Mouse (Mus musculus): ENCODE measurements around the gene Jph2.

- TF ChIP-seq POLR2A (IDR thresholded peaks at IDR 0.05; ENCODE audit: insufficient read depth, low read depth, low read length), result no peak
- no peak for TF ChIP-seq CTCF (IDR thresholded peaks at IDR 0.05)
- no peak for TF ChIP-seq EP300 (IDR thresholded peaks at IDR 0.05; ENCODE audit: insufficient read depth, low read depth, low read length)
These were observed 14.0 kb upstream of the Jph2 start for GRCm38 (mm10) chr2:163411840-163412239.

All from heart, adult 2 months (tissue).